Mouse (Mus musculus) limb, embryonic 11.5 days (tissue): ENCODE results near the gene Cul3. TPM values are rescaled to one million over a fixed set of nuclear protein-coding genes. Genes with fewer than 3 reads are reported as not detected.
A peak's percentile ranks its signal among the peaks of the same experiment; 100 is the strongest.

Experiments used
- ATAC-seq: fragments of 200-750 bp; cut with Nextera tagmentation; 2 replicates; pipeline ENCODE4 v1.8.0; 2017; ENCODE audit warnings: low read depth; ENCODE audit not compliant: insufficient number of reproducible peaks, low FRiP score, low TSS enrichment
- DNase-seq: peaks from one replicate; pipeline ENCODE4 v3.0.0-alpha.2; 2015; ENCODE audit warnings: low spot score
- H3K27ac ChIP-seq: fragments of 300-500 bp; sonication (generic); replicated peaks from 2 replicates; pipeline ENCODE4 v1.5.1; 2014; ENCODE audit warnings: low read depth, mild to moderate bottlenecking, low read length
- H3K27me3 ChIP-seq: fragments of 300-500 bp; sonication (generic); 2 replicates; pipeline ENCODE4 v1.6.1; 2014; ENCODE audit warnings: mild to moderate bottlenecking, low read length, mixed read lengths; ENCODE audit not compliant: control insufficient read depth, insufficient read depth
- H3K36me3 ChIP-seq: fragments of 300-500 bp; sonication (generic); 2 replicates; pipeline ENCODE4 v1.6.1; 2014; ENCODE audit warnings: mild to moderate bottlenecking, low read length, moderate library complexity, mixed read lengths; ENCODE audit not compliant: control insufficient read depth, insufficient read depth
- H3K4me1 ChIP-seq: fragments of 300-500 bp; sonication (generic); 2 replicates; pipeline ENCODE4 v1.6.1; 2014; ENCODE audit warnings: low read length, mixed read lengths; ENCODE audit not compliant: control insufficient read depth, insufficient read depth
- H3K4me2 ChIP-seq: fragments of 300-500 bp; sonication (generic); 2 replicates; pipeline ENCODE4 v1.6.1; 2014; ENCODE audit warnings: low read depth, mild to moderate bottlenecking, moderate library complexity; ENCODE audit not compliant: severe bottlenecking
- H3K4me3 ChIP-seq: fragments of 300-500 bp; sonication (generic); 2 replicates; pipeline ENCODE4 v1.5.1; 2014; ENCODE audit warnings: low read depth, low read length
- H3K9ac ChIP-seq: fragments of 300-500 bp; sonication (generic); 2 replicates; pipeline ENCODE4 v1.6.1; 2014; ENCODE audit warnings: mild to moderate bottlenecking, low read length
- H3K9me3 ChIP-seq: fragments of 300-500 bp; sonication (generic); 2 replicates; pipeline ENCODE4 v1.6.1; 2016; ENCODE audit warnings: low read length; ENCODE audit not compliant: control insufficient read depth
- whole genome bisulfite sequencing: fragments of 180-500 bp; shearing (Covaris S2); extraction: QIAGEN DNeasy Blood & Tissue Kit; methylation state at CpG from one replicate; pipeline ENCODE4 v1.1.7; 2014; 5-methylcytosine and 5-hydroxymethylcytosine counted together
- polyA plus RNA-seq: library from polyadenylated mRNA; unstranded; fragments of >200 nt; fragmentation: Nextera tagmentation; extraction: Ambion mirVana; gene quantifications from 2 replicates; pipeline ENCODE4 v1.2.1, GENCODE M21; 2014

Gene Cul3
- 51.9 and 56.4 TPM in 2 replicates for polyA plus RNA-seq

DNA sequence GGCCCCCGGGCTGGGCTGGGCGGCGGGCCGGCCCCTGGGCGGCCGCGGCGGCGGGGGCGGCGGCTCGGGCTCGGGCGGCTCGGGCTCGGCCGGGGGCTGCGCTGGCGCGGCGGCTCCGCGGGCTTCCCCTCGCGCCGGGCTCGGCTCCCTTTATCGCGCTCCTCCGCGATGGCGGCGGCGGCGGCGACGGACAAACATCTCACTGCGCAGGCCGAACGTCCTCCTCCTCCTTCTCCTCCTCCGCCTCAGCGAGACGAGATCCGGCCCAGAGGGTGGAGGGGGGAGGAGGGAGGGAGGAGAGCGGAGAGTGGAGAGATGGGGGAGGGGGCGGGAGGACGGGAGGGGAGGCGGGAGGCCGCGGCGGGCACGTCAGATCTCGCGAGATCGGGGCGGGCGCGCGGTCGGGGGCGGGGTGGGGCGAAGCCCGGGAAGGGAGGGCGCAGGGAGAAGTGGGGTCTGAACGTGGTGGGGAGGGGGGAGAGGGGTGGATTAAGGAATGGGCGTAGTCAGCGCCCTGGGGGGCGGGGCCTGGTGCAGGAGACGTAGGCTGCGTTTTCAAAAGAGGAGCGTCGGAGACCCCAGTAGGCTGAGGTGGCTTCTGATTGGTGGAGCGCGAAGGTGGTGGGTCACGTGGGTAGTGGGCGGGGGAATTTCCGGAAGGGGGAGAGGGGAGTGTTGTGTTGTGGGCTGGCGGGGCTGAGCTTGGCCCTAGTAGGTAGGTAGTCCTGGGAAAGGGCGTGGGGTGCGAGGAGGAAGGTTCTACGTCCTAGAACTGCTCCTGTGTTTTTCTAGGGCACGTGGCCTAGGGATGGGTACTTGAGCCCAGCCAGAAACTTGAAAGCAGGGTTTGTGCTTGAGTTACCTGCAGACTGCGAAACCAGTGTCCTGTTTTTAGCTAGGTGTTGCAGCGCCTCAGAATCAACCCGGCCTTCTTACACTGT lies at the start of gene Cul3:
Gene Cul3 (minus strand): TSS at position 45 of the 941 bp plus-strand sequence.
- H3K36me3 ChIP-seq = no peaks in the 10 kb centered on the region
- peak; percentile 99 for ATAC-seq
- 2% methylated on average over 31 of the region's 85 CpGs for WGBS
- H3K4me2 ChIP-seq = peak within 1 kb of the TSS; percentile 86
- peaks cover 3% of the 10 kb centered on the region; the same call in 1 of the 2 replicates for H3K4me1 ChIP-seq
- peak within 1 kb of the TSS; percentile 98 for H3K9ac ChIP-seq
- DNase-seq = peak; percentile 96
- no peaks in the 10 kb centered on the region for H3K27me3 ChIP-seq
- H3K4me3 ChIP-seq = peak within 1 kb of the TSS; percentile 85
- no peaks in the 10 kb centered on the region for H3K9me3 ChIP-seq
- peak within 1 kb of the TSS; percentile 98 for H3K27ac ChIP-seq

DNA sequence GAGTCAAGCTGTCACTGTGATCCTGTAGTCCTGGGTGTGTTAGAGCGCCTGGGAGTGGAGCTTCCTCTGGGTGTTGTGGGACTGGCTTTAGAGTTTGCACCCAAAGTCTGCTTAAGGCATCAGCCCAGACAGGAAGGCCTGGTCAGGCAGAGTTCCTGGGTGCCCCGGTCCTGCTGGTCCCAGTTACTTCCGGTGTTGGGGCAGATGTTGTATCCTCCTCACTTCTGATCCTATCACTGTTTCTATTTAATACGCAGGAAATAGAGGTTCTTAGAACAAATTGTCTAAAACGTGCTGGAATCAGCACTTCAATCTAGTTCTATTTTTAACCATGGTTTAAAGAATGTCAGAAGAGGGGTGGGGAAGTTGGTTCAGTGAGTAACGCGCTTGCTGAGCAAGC lies 49.2 kb upstream of the Cul3 start:
- H3K4me2 ChIP-seq = no peak overlapping the region
- DNase-seq (no peak), ATAC-seq (no peak)
- H3K27ac ChIP-seq = no peak overlapping the region
- no peaks in the 10 kb centered on the region for H3K27me3 ChIP-seq
- H3K4me1 ChIP-seq = no peaks in the 10 kb centered on the region
- no peak overlapping the region for H3K4me3 ChIP-seq
- WGBS = 89% methylated on average over 7 of the region's 7 CpGs
- H3K9ac ChIP-seq = no peak overlapping the region
- no peaks in the 10 kb centered on the region for H3K9me3 ChIP-seq
- no peaks in the 10 kb centered on the region for H3K36me3 ChIP-seq

DNA sequence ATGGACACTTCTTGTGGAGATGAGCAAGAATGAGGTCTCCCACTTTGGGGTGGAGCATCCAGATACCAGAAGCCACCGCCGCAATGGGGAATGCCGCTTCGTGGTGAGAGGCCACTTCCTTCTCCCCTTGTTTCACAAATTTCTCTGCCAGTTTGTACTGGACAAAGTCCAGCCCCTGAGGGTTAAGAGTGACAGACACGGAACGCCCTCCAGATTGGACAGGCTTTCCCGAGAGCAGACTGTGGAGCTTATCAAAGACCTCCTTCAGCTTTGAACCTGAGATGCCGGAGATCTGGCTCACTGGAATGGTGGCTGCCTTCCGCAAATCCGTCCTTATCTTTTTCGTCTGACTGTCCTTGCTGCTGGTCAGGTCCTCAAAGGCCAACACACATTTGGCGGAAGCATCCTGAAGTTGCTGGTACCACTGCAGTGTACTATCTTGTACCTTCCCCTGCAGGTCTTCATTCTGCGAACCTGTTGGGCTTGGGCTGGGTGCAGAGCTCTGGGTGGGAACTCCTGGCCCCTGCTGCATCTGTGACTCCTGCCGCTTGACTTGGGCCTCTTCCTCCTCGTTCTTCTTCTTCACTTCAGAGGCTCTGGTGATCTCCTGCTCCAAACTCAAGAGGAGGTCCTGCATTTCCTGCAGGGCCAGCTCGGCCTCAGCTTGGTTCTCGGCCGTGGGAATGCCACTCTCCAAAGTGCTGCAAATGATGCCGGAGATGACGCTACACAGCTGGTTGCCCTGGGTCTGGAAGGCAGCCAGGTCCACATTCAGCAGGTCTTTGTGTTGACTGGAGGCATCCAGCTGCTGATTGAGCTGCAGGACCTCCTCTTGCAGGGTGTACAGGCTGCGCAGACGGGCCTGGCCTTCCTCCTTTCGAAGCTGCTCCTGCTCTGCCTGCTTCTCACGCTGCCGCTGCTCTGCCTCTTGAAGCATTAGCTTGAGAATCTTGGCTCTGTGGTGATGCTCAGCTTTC lies 43.6 kb upstream of the Cul3 start:
- ATAC-seq = no peak
- H3K4me1 ChIP-seq = no peaks in the 10 kb centered on the region
- H3K4me2 ChIP-seq = no peak overlapping the region
- no peak overlapping the region for H3K9ac ChIP-seq
- no peak overlapping the region for H3K27ac ChIP-seq
- no peaks in the 10 kb centered on the region for H3K36me3 ChIP-seq
- no peaks in the 10 kb centered on the region for H3K27me3 ChIP-seq
- WGBS = 90% methylated on average over 25 of the region's 25 CpGs
- no peak overlapping the region for H3K4me3 ChIP-seq
- H3K9me3 ChIP-seq = no peaks in the 10 kb centered on the region
- DNase-seq = no peak

DNA sequence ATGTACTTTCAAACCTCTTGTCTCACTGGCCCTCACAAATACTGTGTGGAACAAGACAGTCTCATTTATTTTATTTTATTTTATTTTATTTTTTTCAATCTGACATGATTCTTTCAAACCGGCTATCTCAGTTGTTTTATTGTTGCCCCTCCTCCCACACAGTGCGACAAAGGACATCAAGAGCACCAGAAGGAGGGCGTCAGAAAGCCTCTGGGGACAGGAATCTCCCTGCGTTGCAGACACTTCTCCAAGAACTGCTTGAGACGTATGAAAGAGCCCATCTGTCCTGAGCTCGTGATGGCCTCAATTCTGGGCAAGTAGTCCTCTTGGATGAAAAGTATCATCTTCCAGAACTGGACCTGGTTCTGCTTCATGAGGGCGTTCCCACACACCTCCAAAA lies 42.6 kb upstream of the Cul3 start:
- ATAC-seq (no peak), DNase-seq (no peak)
- no peak overlapping the region for H3K4me2 ChIP-seq
- no peaks in the 10 kb centered on the region for H3K9me3 ChIP-seq
- H3K4me3 ChIP-seq = no peak overlapping the region
- no peak overlapping the region for H3K27ac ChIP-seq
- no peak overlapping the region for H3K9ac ChIP-seq
- 72% methylated on average over 7 of the region's 7 CpGs for WGBS
- H3K4me1 ChIP-seq = no peaks in the 10 kb centered on the region
- H3K27me3 ChIP-seq = no peaks in the 10 kb centered on the region
- H3K36me3 ChIP-seq = no peaks in the 10 kb centered on the region

DNA sequence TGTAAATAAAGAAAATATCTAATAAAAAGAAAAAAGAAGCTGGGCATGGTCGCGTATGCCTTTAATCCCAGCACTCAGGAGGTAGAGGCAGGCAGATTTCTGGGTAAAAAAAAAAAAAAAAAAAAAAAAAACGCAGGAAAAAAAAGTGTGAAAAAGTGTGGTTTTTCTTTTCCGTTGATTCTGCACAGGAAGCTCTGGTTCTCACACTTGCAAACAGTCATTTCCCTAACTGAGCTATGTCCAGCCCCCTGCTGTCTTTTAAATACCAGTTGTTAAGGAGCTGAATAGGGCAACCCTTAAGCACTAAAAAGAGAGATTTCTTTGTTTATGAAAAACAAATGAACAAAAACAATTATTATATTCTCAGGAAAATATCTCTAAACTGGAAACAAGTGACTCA lies 41.0 kb upstream of the Cul3 start:
- Histone ChIP-seq H3K4me3 (no peak overlapping the region), H3K27ac (no peak overlapping the region), H3K36me3 (no peaks in the 10 kb centered on the region), H3K4me1 (no peaks in the 10 kb centered on the region), H3K27me3 (no peaks in the 10 kb centered on the region), H3K9me3 (no peaks in the 10 kb centered on the region), H3K4me2 (no peak overlapping the region), H3K9ac (no peak overlapping the region)
- 17% methylated on average over 4 of the region's 4 CpGs for WGBS
- ATAC-seq (no peak), DNase-seq (no peak)

GRCm38 (mm10) chr1:80372010-80372409 lies 31.7 kb upstream of the Cul3 start:
- H3K9me3 ChIP-seq = no peaks in the 10 kb centered on the region
- 84% methylated on average over 3 of the region's 3 CpGs for WGBS
- no peak overlapping the region for H3K27ac ChIP-seq
- no peak overlapping the region for H3K9ac ChIP-seq
- H3K4me2 ChIP-seq = no peak overlapping the region
- H3K36me3 ChIP-seq = no peaks in the 10 kb centered on the region
- no peak for ATAC-seq
- DNase-seq = no peak
- H3K27me3 ChIP-seq = no peaks in the 10 kb centered on the region
- no peak overlapping the region for H3K4me3 ChIP-seq
- no peaks in the 10 kb centered on the region for H3K4me1 ChIP-seq

DNA sequence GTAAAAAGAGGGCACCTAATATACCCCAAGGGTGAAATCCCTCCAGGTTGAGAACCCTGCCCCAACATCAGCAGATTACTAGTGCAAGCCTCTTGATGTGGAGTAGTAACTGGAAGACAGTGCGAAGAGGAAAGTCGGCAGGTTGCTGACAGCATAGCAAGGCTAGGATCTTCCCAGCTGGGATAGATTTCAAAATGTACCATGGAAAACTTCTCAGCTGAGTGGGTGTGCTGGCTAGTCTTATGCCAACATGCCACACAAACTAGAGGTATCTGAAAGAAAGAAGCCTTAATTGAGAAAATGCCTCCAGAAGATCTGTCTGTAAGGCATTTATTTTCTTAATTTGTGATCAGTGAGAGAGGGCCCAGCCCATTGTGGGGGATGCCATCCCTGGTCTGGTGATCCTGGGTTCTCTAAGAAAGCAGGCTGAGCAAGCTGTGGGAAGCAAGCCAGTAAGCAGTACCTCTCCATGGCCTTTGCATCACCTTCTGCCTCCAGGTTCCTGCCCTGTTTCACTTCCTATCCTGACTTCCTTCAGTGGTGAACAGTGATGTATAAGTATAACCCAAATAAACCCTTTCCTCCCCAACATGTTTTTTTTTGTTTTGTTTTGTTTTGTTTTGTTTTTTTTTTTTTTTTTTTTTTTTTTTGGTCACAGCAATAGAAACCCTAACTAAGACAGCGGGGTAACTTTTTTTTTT lies 31.1 kb upstream of the Cul3 start:
- no peak overlapping the region for H3K27ac ChIP-seq
- no peaks in the 10 kb centered on the region for H3K9me3 ChIP-seq
- no peaks in the 10 kb centered on the region for H3K4me1 ChIP-seq
- H3K27me3 ChIP-seq = no peaks in the 10 kb centered on the region
- H3K4me3 ChIP-seq = no peak overlapping the region
- H3K4me2 ChIP-seq = no peak overlapping the region
- ATAC-seq = no peak
- H3K9ac ChIP-seq = no peak overlapping the region
- no peak for DNase-seq
- WGBS = 85% methylated on average over 3 of the region's 3 CpGs
- no peaks in the 10 kb centered on the region for H3K36me3 ChIP-seq

DNA sequence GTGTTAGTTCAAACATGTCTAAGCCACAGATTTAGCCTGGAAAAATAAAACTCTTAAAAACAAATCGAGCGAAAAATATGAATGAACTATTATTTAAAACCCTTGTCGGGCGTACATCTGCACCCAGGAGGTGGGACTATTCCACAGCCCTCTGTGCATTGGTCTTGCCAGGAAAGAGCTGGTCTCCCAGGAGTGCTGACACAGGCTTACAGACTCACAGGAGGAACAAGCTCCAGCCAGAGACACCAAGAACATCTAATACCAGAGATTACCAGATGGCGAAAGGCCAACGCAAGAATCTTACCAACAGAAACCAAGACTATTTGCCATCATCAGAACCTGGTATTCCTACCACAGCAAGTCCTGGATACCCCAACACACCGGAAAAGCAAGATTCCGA lies 23.2 kb upstream of the Cul3 start:
- Histone ChIP-seq H3K4me3 (no peak overlapping the region), H3K36me3 (no peaks in the 10 kb centered on the region), H3K27ac (no peak overlapping the region), H3K9ac (no peak overlapping the region), H3K4me2 (no peak overlapping the region), H3K9me3 (no peaks in the 10 kb centered on the region), H3K27me3 (no peaks in the 10 kb centered on the region), H3K4me1 (no peaks in the 10 kb centered on the region)
- no peak for ATAC-seq
- WGBS = 95% methylated on average over 8 of the region's 8 CpGs
- DNase-seq = no peak
